Mouse (Mus musculus) embryonic facial prominence, embryonic 10.5 days (tissue): ENCODE measurements around the gene 2010111I01Rik. TPM values are rescaled to one million over a fixed set of nuclear protein-coding genes. Genes with fewer than 3 reads are reported as not detected.
A peak's percentile ranks its signal among the peaks of the same experiment; 100 is the strongest.

Experiments
- DNase-seq: peaks from one replicate; pipeline ENCODE4 v3.0.0-alpha.2; 2017; ENCODE audit warnings: low spot score
- H3K27ac ChIP-seq: fragments of 300-500 bp; sonication (generic); replicated peaks from 2 replicates; pipeline ENCODE4 v1.5.1; 2016; ENCODE audit warnings: mild to moderate bottlenecking
- H3K27me3 ChIP-seq: fragments of 300-500 bp; sonication (generic); replicated peaks from 2 replicates; pipeline ENCODE4 v1.6.1; 2016; ENCODE audit warnings: low read depth, mild to moderate bottlenecking; ENCODE audit not compliant: poor library complexity, severe bottlenecking
- H3K36me3 ChIP-seq: fragments of 300-500 bp; sonication (generic); replicated peaks from 2 replicates; pipeline ENCODE4 v1.6.1; 2016; ENCODE audit warnings: mild to moderate bottlenecking, moderate library complexity
- H3K4me1 ChIP-seq: fragments of 300-500 bp; sonication (generic); 2 replicates; pipeline ENCODE4 v1.6.1; 2016
- H3K4me3 ChIP-seq: fragments of 300-500 bp; sonication (generic); 2 replicates; pipeline ENCODE4 v1.5.1; 2016; ENCODE audit warnings: mild to moderate bottlenecking, moderate library complexity
- H3K9me3 ChIP-seq: fragments of 300-500 bp; sonication (generic); 2 replicates; pipeline ENCODE4 v1.6.1; 2016; ENCODE audit warnings: mild to moderate bottlenecking
- WGBS: fragments of 180-500 bp; shearing (Covaris S2); methylation state at CpG from one replicate; pipeline ENCODE4 v1.1.7; 2016; 5-methylcytosine and 5-hydroxymethylcytosine counted together
- polyA plus RNA-seq: library from polyadenylated mRNA; unstranded; fragments of >200 nt; fragmentation: Nextera tagmentation; extraction: Ambion mirVana; gene quantifications from 2 replicates; pipeline ENCODE4 v1.2.1, GENCODE M21; 2016

The 2010111I01Rik gene
- polyA plus RNA-seq, 1 experiment from 2014 or later = 88.8 TPM

DNA sequence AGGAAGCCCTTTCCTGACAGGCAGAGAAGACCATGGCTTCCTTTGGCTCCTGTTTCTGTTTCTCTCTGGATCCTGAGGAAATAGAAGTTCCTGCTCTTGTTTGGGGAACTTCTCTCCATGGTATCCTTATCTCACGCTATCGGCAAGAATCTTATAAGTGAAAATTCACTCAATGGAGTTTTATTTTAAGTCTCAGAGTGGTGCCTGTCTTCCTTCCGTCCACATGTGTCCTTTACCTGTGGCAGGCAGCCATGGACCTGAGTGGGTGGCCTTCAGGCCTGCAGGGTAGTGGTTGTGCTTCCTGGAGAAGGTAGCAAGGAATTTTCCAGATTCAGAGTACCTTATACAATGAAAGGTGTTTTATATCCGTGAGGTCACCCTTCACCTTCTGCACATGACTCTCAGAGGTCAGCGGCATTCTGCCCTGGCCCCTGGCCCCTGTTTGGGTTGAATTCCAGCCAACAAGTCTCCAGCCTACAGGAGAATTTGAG is 313.5 kb downstream of the 2010111I01Rik start:
- peaks cover 74% of the 10 kb centered on the region for H3K4me1 ChIP-seq

DNA sequence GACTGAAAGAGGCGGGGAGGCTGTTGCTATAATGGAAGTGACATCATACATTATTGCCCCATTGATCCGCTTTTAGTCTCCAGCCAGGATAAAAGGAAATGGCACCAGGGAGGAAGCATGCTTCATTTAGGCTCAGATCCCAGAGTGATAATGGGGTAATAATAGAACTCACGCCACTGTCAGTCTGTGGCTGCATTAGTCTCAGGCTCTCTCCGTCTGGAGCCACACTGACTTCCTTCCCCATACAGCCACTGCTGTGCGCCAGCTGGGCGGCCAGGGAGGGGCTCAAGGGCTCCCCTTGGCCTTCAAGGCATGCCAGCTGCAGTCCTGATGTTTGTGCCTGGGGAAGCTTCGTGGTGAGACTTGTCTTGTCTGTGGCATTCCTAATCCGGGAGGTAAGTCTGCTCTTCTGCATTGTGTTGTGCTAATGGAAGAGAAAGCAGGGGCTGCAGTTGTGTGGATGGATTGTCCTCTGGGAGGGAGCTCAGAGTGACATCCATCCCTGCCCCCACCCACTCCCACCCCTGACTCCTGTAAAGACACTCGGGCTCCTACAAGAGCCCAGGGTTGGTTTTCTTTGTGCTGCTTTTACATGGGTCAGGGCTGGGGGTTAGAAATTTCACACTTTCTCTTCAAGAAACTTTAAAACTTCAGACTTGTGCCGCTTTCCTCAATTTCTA is 314.2 kb downstream of the 2010111I01Rik start:
- H3K4me1 ChIP-seq = peaks cover 69% of the 10 kb centered on the region
- 13% methylated on average over 10 of the region's 10 CpGs for WGBS
- H3K4me3 ChIP-seq = peak overlapping the region; percentile 43

More for the DNA sequence above, 313.5 kb downstream of the 2010111I01Rik start:
- Histone ChIP-seq H3K27ac (peak overlapping the region; percentile 81), H3K27me3 (peaks cover 13% of the 10 kb centered on the region; the same call in 1 of the 2 replicates), H3K36me3 (peaks cover 18% of the 10 kb centered on the region), H3K9me3 (no peaks in the 10 kb centered on the region), H3K4me3 (peak overlapping the region; percentile 43; the same call in 1 of the 2 replicates)
- WGBS = 41% methylated on average over 5 of the region's 5 CpGs
- no peak for DNase-seq

DNA sequence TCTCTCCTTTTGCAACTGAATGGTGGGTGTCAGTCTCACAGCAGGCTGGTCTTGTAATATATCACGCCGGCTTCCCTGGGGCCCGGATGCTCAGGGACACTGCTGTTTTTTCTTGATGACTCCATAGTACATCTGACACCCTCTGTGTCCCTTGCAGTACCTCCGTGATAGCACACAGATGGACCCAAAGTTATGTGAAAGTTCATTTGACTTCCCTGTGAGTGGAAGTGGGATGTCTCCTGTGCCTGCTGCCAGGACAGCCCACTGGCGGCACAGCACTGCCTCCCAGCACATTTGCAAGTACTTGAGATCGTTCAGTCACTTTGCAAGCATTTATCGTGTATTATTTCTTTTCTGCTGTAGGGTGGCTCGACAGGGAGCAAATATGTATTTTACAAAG is 315.1 kb downstream of the 2010111I01Rik start:
- no peak for DNase-seq
- H3K27ac ChIP-seq = peak overlapping the region; percentile 81
- no peaks in the 10 kb centered on the region for H3K9me3 ChIP-seq
- peak overlapping the region; percentile 43 for H3K4me3 ChIP-seq
- H3K36me3 ChIP-seq = peaks cover 31% of the 10 kb centered on the region
- H3K27me3 ChIP-seq = 0 out of 2 replicates have a peak, but pooled peaks cover 9% of the 10 kb centered on the region
- 53% methylated on average over 8 of the region's 8 CpGs for WGBS
- H3K4me1 ChIP-seq = peaks cover 62% of the 10 kb centered on the region

More for the DNA sequence above, 314.2 kb downstream of the 2010111I01Rik start:
- peak; percentile 73 for DNase-seq
- no peaks in the 10 kb centered on the region for H3K9me3 ChIP-seq
- H3K36me3 ChIP-seq = peaks cover 26% of the 10 kb centered on the region
- H3K27ac ChIP-seq = peak overlapping the region; percentile 81
- peaks cover 11% of the 10 kb centered on the region; the same call in 1 of the 2 replicates for H3K27me3 ChIP-seq

DNA sequence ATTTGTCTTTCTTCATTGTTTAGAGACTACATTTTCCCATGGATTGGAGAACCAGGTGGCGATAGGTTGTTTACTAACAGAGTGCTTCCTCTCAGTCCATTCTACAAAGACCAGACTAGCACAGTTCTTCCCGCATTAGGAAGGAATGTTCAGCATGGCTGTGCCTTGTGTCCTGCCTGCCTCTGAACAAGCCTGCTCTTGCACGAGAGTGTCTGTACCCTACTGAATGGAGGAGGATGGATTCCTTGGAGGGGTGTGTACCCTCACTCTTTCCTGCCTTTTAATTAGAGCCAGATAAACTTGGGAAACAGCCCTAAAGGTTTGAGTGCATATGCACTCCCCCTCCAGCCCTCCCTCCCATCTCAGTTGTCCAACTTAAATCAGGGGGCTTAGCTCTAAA is 315.7 kb downstream of the 2010111I01Rik start:
- H3K27ac ChIP-seq = peak overlapping the region; percentile 81
- DNase-seq = peak; percentile 41
- peaks cover 57% of the 10 kb centered on the region for H3K4me1 ChIP-seq
- H3K36me3 ChIP-seq = peaks cover 36% of the 10 kb centered on the region
- H3K9me3 ChIP-seq = no peaks in the 10 kb centered on the region
- H3K27me3 ChIP-seq = 0 out of 2 replicates have a peak, but pooled peaks cover 9% of the 10 kb centered on the region
- peak overlapping the region; percentile 43 for H3K4me3 ChIP-seq
- WGBS = 29% methylated on average over 3 of the region's 3 CpGs

DNA sequence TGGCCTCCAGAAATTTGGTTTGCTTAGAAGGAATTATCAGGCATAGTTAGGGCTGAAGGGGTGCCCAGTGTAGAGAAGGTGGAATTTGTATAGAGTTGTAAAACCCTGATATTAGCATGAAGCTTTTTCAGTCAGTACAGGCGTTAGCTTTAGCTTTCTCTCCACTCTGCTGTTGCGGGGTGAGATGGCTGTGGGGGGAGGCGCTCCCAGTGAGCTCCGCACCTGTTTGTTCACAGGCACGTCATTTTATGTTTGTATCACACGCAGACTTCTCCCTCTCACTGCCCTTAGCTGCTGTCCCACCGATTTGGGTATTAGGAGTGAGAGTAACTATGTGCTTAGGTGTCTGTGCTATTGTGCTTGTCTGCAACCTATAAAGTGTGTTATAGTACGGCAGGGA is 316.5 kb downstream of the 2010111I01Rik start:
- Histone ChIP-seq H3K4me3 (no peak overlapping the region), H3K4me1 (peaks cover 57% of the 10 kb centered on the region), H3K9me3 (no peaks in the 10 kb centered on the region), H3K36me3 (peaks cover 45% of the 10 kb centered on the region), H3K27ac (peak overlapping the region; percentile 81), H3K27me3 (0 out of 2 replicates have a peak, but pooled peaks cover 8% of the 10 kb centered on the region)
- WGBS = 83% methylated on average over 8 of the region's 8 CpGs
- no peak for DNase-seq

DNA sequence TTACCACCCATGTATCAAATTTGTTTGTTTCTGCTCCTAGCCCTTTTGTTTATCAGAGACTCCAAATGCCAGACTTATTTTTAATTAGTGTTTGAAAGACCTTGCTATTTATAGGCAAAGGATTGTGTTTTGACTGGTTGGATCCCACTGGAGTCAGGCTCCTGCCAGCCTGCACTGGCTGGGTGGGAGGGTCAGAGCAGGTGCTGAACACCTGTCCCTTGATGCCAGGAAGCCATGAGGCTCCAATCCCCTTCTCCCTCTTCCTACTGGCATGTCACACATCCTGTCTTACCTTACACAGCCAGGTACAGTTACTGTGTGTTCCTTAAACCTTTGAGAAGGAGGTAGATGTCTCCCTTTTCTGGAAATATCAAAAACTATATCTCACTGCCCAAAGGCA is 318.5 kb downstream of the 2010111I01Rik start:
- Histone ChIP-seq H3K36me3 (peaks cover 65% of the 10 kb centered on the region), H3K4me3 (no peak overlapping the region), H3K4me1 (peaks cover 44% of the 10 kb centered on the region), H3K27me3 (no peaks in the 10 kb centered on the region), H3K27ac (no peak overlapping the region), H3K9me3 (no peaks in the 10 kb centered on the region)
- no peak for DNase-seq

DNA sequence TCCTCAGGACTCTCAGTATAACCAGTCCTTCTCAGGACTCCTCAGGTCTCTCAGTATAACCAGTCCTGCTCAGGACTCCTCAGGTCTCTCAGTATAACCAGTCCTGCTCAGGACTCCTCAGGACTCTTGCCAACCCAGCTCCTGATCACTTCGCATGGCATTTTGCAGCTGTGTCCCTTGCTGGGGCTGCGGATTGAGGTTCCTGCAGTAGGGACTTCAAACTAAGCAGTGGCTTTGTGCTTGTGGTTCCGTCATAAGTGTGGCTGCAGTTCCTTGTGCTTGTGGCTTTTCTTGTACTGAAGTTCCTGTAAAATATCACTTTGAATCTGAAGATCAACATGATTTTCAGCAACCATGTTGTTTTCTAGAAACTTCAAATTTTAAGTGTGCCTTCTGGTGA is 320.1 kb downstream of the 2010111I01Rik start:
- H3K9me3 ChIP-seq = no peaks in the 10 kb centered on the region
- 94% methylated on average over 3 of the region's 3 CpGs for WGBS
- no peak overlapping the region for H3K27ac ChIP-seq
- H3K4me1 ChIP-seq = peaks cover 40% of the 10 kb centered on the region
- no peak overlapping the region for H3K4me3 ChIP-seq
- H3K36me3 ChIP-seq = peaks cover 74% of the 10 kb centered on the region
- no peaks in the 10 kb centered on the region for H3K27me3 ChIP-seq
- DNase-seq = no peak

DNA sequence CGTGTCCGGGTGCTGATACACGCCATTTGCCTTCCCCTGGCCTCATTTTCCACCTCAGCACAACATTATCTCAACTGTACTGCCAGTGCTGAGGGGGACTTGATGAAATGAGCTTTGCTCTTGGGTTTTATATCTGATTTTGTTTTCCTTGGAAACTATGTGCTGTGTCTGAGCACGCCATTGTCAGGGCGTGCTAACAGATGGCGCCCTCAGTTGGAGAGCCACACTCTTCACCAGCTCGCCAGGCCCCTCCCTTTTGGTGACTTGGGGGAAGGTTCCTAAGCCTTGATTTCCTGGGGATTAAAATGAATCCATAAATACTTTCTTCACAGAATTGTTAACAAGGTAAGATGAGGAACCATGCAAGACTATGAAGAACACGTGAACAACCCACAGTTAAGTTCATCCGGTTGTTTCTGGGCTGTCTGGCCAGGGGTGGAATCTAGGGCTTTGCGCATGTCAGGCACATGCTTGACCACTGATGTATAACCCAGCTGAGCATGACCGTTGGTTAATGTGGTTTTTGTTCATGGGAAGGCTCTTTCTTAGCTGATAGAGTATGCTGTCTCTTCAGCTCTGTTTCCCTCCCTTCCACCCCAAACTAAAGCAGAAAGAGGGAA is 321.9 kb downstream of the 2010111I01Rik start:
- Histone ChIP-seq H3K9me3 (no peaks in the 10 kb centered on the region), H3K27me3 (no peaks in the 10 kb centered on the region), H3K4me1 (peaks cover 21% of the 10 kb centered on the region), H3K4me3 (no peak overlapping the region), H3K27ac (no peak overlapping the region), H3K36me3 (peaks cover 90% of the 10 kb centered on the region)
- WGBS = 91% methylated on average over 11 of the region's 11 CpGs
- no peak for DNase-seq

DNA sequence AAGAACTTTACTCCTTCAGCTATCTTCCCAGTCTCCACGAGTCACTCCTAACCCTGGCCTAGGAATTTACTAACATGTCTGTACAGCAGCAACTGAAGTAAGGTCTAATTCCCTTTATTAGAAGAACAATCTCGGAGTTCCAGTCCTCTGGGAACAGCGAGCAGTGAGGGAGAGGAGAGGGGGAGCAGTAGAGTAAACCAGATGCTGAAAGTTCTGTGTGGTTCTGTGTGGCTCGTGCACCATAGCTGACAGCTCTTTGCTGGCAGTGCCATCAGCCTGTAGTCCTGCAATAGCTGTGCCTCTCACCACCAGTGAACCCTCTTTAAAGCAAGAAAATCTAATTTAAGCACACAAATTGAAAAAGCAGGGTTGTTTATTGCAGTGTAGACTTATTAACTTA is 324.5 kb downstream of the 2010111I01Rik start:
- Histone ChIP-seq H3K9me3 (no peaks in the 10 kb centered on the region), H3K4me1 (peaks cover 28% of the 10 kb centered on the region), H3K36me3 (peaks cover 76% of the 10 kb centered on the region), H3K27ac (peak overlapping the region; percentile 26; the same call in 1 of the 2 replicates), H3K27me3 (no peaks in the 10 kb centered on the region), H3K4me3 (no peak overlapping the region)
- 72% methylated on average over 4 of the region's 4 CpGs for WGBS
- no peak for DNase-seq

DNA sequence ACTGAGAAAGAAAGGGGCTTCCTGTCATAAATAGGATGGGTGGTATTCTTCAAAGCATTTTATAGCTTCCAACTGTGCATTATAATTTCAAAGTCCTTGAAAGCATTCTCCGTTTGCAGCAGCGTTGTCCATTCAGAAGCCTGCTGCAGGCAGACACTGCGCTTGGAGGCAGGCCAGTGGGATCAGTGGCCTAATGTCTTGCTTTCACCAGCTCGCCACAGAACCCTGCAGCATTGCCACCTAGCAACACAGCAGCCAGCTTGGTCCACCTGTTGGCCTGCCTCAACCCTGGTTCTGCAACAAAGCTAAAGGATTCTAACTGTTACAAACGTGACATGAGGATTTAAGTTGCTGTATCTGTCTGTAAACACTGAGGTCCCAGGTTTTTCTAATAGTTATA is 325.0 kb downstream of the 2010111I01Rik start:
- Histone ChIP-seq H3K9me3 (no peaks in the 10 kb centered on the region), H3K4me1 (peaks cover 33% of the 10 kb centered on the region), H3K27me3 (no peaks in the 10 kb centered on the region), H3K27ac (no peak overlapping the region), H3K36me3 (peaks cover 77% of the 10 kb centered on the region), H3K4me3 (no peak overlapping the region)
- no peak for DNase-seq
- WGBS = 83% methylated on average over 5 of the region's 5 CpGs

DNA sequence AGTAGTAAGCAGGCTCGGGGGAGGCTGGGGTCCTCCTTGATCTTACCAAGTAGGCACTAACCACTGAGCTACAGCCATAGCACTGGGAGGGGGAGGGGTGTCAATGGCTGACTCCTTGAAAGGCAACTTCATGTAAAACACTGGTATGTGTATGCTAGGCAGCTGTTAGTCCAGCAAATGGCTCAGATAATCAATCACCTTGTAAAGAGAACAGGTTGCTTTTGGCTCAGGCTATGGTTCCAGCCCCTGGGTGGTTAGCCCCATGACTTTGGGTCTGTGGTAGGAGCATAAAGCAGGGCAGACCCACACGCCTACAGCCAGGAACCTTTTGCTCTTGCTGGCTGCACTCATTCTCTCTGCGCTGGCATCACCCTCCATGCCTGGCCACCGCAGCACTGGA is 325.4 kb downstream of the 2010111I01Rik start:
- H3K9me3 ChIP-seq = no peaks in the 10 kb centered on the region
- no peak for DNase-seq
- H3K36me3 ChIP-seq = peaks cover 77% of the 10 kb centered on the region
- 96% methylated on average over 4 of the region's 4 CpGs for WGBS
- H3K4me1 ChIP-seq = peaks cover 37% of the 10 kb centered on the region
- no peak overlapping the region for H3K4me3 ChIP-seq
- H3K27ac ChIP-seq = no peak overlapping the region
- H3K27me3 ChIP-seq = no peaks in the 10 kb centered on the region

DNA sequence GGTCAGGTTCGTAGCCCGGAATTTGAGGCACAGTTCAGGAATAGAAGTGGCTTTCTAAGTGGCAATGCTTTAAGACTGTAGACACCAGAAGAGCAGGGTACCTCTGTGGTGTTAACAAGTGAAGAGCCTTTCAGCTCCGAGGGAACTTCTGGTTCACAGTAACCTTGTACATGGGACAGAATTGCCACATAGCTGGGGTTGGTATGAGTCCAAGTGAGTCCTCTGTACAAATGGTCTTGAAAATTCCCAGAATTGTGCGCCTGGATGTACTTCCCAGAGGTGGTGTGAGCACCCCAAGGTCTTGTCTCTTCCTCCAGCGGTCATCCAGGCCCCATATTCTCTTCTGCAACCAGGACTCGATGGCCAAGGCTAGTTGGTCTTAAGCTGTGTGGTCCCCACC is 326.3 kb downstream of the 2010111I01Rik start:
- WGBS = 93% methylated on average over 6 of the region's 6 CpGs

DNA sequence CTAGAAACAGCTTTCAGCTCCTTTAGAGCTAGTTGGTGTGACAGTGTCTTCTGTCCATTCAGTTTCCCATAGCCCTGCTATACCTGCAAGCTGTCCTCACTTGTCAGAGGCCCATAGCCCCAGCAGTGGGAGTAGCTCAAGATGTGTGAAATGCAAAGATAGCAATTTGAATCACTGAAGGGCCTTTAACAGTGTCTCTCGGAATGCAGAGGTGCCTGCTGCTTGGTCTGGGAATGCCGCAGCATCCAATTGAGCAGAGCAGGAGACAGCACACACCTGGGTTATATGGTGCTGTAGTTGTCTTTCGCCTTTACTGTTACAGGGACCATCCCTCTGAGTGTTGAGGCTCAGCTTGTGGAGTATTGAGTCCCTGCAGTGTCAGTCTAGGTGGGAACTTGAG is 329.0 kb downstream of the 2010111I01Rik start:
- WGBS = 42% methylated on average over 3 of the region's 3 CpGs
- Histone ChIP-seq H3K9me3 (no peaks in the 10 kb centered on the region), H3K4me3 (no peak overlapping the region), H3K27me3 (no peaks in the 10 kb centered on the region), H3K4me1 (peaks cover 39% of the 10 kb centered on the region), H3K36me3 (peaks cover 77% of the 10 kb centered on the region), H3K27ac (peak overlapping the region; percentile 76)
- no peak for DNase-seq

More for the DNA sequence above, 326.3 kb downstream of the 2010111I01Rik start:
- Histone ChIP-seq H3K27ac (no peak overlapping the region), H3K27me3 (no peaks in the 10 kb centered on the region), H3K4me3 (no peak overlapping the region), H3K9me3 (no peaks in the 10 kb centered on the region), H3K4me1 (peaks cover 42% of the 10 kb centered on the region), H3K36me3 (peaks cover 77% of the 10 kb centered on the region)
- no peak for DNase-seq
